Mouse (Mus musculus) MEL (cell line): ENCODE results near the gene Gpr84. TPM values are rescaled to one million over a fixed set of nuclear protein-coding genes. Genes with fewer than 3 reads are reported as not detected.

ENCODE experiments used
- DNase-seq: peaks from one replicate; pipeline ENCODE4 v3.0.0; 2011; ENCODE audit warnings: low read depth, low spot score
- H3K27ac ChIP-seq: 2 replicates; pipeline ENCODE4 v1.5.1; 2012; ENCODE audit warnings: low read depth, mild to moderate bottlenecking, control low read depth, low read length, moderate library complexity; ENCODE audit not compliant: control insufficient read depth
- H3K27me3 ChIP-seq, 2 experiments: fragments of 150-350 bp in 1 of 2; sonication (generic) in 1 of 2; 2 replicates each; pipeline ENCODE4 v1.6.1; 2012; ENCODE audit warnings: low read length in 2 of 2, mild to moderate bottlenecking in 2 of 2, improper control_type of control experiment in 1 of 2, moderate library complexity in 1 of 2; ENCODE audit not compliant: insufficient read depth in 2 of 2, control insufficient read depth in 1 of 2
- H3K36me3 ChIP-seq, 2 experiments: 2 replicates each; pipeline ENCODE4 v1.6.1; 2012 to 2014; ENCODE audit warnings: low read length in 2 of 2, improper control_type of control experiment in 1 of 2, inconsistent platforms in 1 of 2, mild to moderate bottlenecking in 1 of 2; ENCODE audit not compliant: insufficient read depth in 2 of 2, control insufficient read depth in 1 of 2
- H3K4me1 ChIP-seq, 2 experiments: fragments of 150-350 bp in 1 of 2; sonication (generic) in 1 of 2; 2 replicates each; pipeline ENCODE4 v1.6.1; 2012; ENCODE audit warnings: low read length in 2 of 2, improper control_type of control experiment in 1 of 2, mild to moderate bottlenecking in 1 of 2; ENCODE audit not compliant: insufficient read depth in 2 of 2, control insufficient read depth in 1 of 2
- H3K4me3 ChIP-seq, 2 experiments: fragments of 150-350 bp in 1 of 2; sonication (generic) in 1 of 2; 2 replicates each; pipeline ENCODE4 v1.5.1; 2012; ENCODE audit warnings: low read depth in 2 of 2, low read length in 2 of 2, mild to moderate bottlenecking in 2 of 2, moderate library complexity in 2 of 2, control low read depth in 1 of 2, improper control_type of control experiment in 1 of 2; ENCODE audit not compliant: control insufficient read depth in 1 of 2, insufficient read depth in 1 of 2
- H3K79me2 ChIP-seq: 2 replicates; pipeline ENCODE4 v1.6.1; 2012; ENCODE audit warnings: mild to moderate bottlenecking, low read length, moderate library complexity; ENCODE audit not compliant: control insufficient read depth, poor library complexity, insufficient read depth
- H3K9ac ChIP-seq: 2 replicates; pipeline ENCODE4 v1.6.1; 2012; ENCODE audit warnings: low read depth, mild to moderate bottlenecking, control low read depth, low read length, moderate library complexity; ENCODE audit not compliant: control insufficient read depth, poor library complexity, severe bottlenecking
- H3K9me3 ChIP-seq: fragments of 150-350 bp; sonication (generic); replicated peaks from 2 replicates; pipeline ENCODE4 v1.6.1; 2012; ENCODE audit warnings: mild to moderate bottlenecking, low read length, improper control_type of control experiment, moderate library complexity; ENCODE audit not compliant: insufficient read depth
- BHLHE40 ChIP-seq: IDR thresholded peaks from 2 replicates; pipeline ENCODE4 v1.6.1; 2012; ENCODE audit warnings: low read depth, mild to moderate bottlenecking, inconsistent platforms, low read length, improper control_type of control experiment, borderline replicate concordance
- CHD1 ChIP-seq: IDR thresholded peaks from 2 replicates; pipeline ENCODE4 v1.6.1; 2012; ENCODE audit warnings: low read depth, mild to moderate bottlenecking, inconsistent platforms, low read length, improper control_type of control experiment
- CTCF ChIP-seq, 3 experiments: IDR thresholded peaks in 2 of 3; conservative IDR thresholded peaks in 1 of 3; 2 replicates each; pipeline ENCODE4 v1.5.1; 2011 to 2012; ENCODE audit warnings: low read length in 3 of 3, low read depth in 2 of 3, mild to moderate bottlenecking in 2 of 3, improper control_type of control experiment in 1 of 3, inconsistent platforms in 1 of 3, mixed read lengths in 1 of 3, moderate library complexity in 1 of 3; ENCODE audit not compliant: control insufficient read depth in 1 of 3, insufficient read depth in 1 of 3, poor library complexity in 1 of 3, severe bottlenecking in 1 of 3
- ELF1 ChIP-seq: IDR thresholded peaks from 2 replicates; pipeline ENCODE4 v1.6.1; 2014; ENCODE audit warnings: low read depth, mild to moderate bottlenecking, inconsistent platforms, low read length, improper control_type of control experiment, moderate library complexity
- EP300 ChIP-seq, 2 experiments: IDR thresholded peaks; 2 replicates each; pipeline ENCODE4 v1.6.1; 2011; ENCODE audit warnings: improper control_type of control experiment in 2 of 2, low read length in 2 of 2, low read depth in 1 of 2, mild to moderate bottlenecking in 1 of 2
- ETS1 ChIP-seq: IDR thresholded peaks from 2 replicates; pipeline ENCODE4 v1.6.1; 2012; ENCODE audit warnings: low read depth, mild to moderate bottlenecking, inconsistent platforms, low read length, improper control_type of control experiment, moderate library complexity
- GATA1 ChIP-seq: IDR thresholded peaks from 2 replicates; pipeline ENCODE4 v1.6.1; 2011; ENCODE audit warnings: low read depth, low read length, improper control_type of control experiment
- HCFC1 ChIP-seq: IDR thresholded peaks from 2 replicates; pipeline ENCODE4 v1.6.1; 2012; ENCODE audit warnings: low read depth, mild to moderate bottlenecking, inconsistent platforms, low read length, improper control_type of control experiment, moderate library complexity
- KAT2A ChIP-seq: conservative IDR thresholded peaks from 2 replicates; pipeline ENCODE4 v1.6.1; 2012; ENCODE audit warnings: low read depth, low read length, improper control_type of control experiment, inconsistent platforms
- MAFK ChIP-seq: IDR thresholded peaks from 2 replicates; pipeline ENCODE4 v1.6.1; 2011; ENCODE audit warnings: low read depth, mild to moderate bottlenecking, low read length, improper control_type of control experiment, borderline replicate concordance
- MAZ ChIP-seq: IDR thresholded peaks from 2 replicates; pipeline ENCODE4 v1.6.1; 2012; ENCODE audit warnings: low read depth, mild to moderate bottlenecking, inconsistent platforms, low read length, improper control_type of control experiment
- MEF2A ChIP-seq: IDR thresholded peaks from 2 replicates; pipeline ENCODE4 v1.6.1; 2014; ENCODE audit warnings: low read depth, mild to moderate bottlenecking, inconsistent platforms, low read length, improper control_type of control experiment; ENCODE audit not compliant: poor library complexity, insufficient replicate concordance, severe bottlenecking; ENCODE audit errors: extremely low read depth
- MXI1 ChIP-seq: IDR thresholded peaks from 2 replicates; pipeline ENCODE4 v1.6.1; 2011; ENCODE audit warnings: mild to moderate bottlenecking, low read depth, low read length, improper control_type of control experiment
- MYB ChIP-seq: IDR thresholded peaks from 2 replicates; pipeline ENCODE4 v1.6.1; 2011; ENCODE audit warnings: mild to moderate bottlenecking, low read depth, low read length, improper control_type of control experiment
- NELFE ChIP-seq: IDR thresholded peaks from 2 replicates; pipeline ENCODE4 v1.6.1; 2011; ENCODE audit warnings: low read depth, low read length, improper control_type of control experiment
- NRF1 ChIP-seq: IDR thresholded peaks from 2 replicates; pipeline ENCODE4 v1.6.1; 2014; ENCODE audit warnings: low read depth, mild to moderate bottlenecking, inconsistent platforms, low read length, improper control_type of control experiment, moderate library complexity; ENCODE audit not compliant: poor library complexity, insufficient read depth, severe bottlenecking
- POLR2A ChIP-seq, 2 experiments: IDR thresholded peaks; 2 replicates each; pipeline ENCODE4 v1.6.1; 2011 to 2012; ENCODE audit warnings: low read length in 2 of 2, mild to moderate bottlenecking in 2 of 2, control low read depth in 1 of 2, improper control_type of control experiment in 1 of 2, low read depth in 1 of 2, moderate library complexity in 1 of 2; ENCODE audit not compliant: control insufficient read depth in 1 of 2, insufficient read depth in 1 of 2, poor library complexity in 1 of 2
- POLR2AphosphoS2 ChIP-seq: IDR thresholded peaks from 2 replicates; pipeline ENCODE4 v1.6.1; 2011; ENCODE audit warnings: low read length, improper control_type of control experiment
- RCOR1 ChIP-seq: IDR thresholded peaks from 2 replicates; pipeline ENCODE4 v1.6.1; 2012; ENCODE audit warnings: low read depth, mild to moderate bottlenecking, inconsistent platforms, low read length, improper control_type of control experiment
- SIN3A ChIP-seq: IDR thresholded peaks from 2 replicates; pipeline ENCODE4 v1.6.1; 2012; ENCODE audit warnings: low read length, improper control_type of control experiment, inconsistent platforms
- TAL1 ChIP-seq: IDR thresholded peaks from 2 replicates; pipeline ENCODE4 v1.6.1; 2012; ENCODE audit warnings: mild to moderate bottlenecking, inconsistent platforms, low read length, moderate library complexity, mixed read lengths
- TCF12 ChIP-seq: IDR thresholded peaks from 2 replicates; pipeline ENCODE4 v1.6.1; 2014; ENCODE audit warnings: low read depth, mild to moderate bottlenecking, inconsistent platforms, low read length, improper control_type of control experiment, moderate library complexity
- UBTF ChIP-seq: IDR thresholded peaks from 2 replicates; pipeline ENCODE4 v1.6.1; 2012; ENCODE audit warnings: low read depth, mild to moderate bottlenecking, inconsistent platforms, low read length, improper control_type of control experiment, moderate library complexity, borderline replicate concordance; ENCODE audit not compliant: insufficient read depth
- USF2 ChIP-seq, 2 experiments: IDR thresholded peaks; 2 replicates each; pipeline ENCODE4 v1.6.1; 2011 to 2012; ENCODE audit warnings: improper control_type of control experiment in 2 of 2, low read length in 2 of 2, borderline replicate concordance in 1 of 2, inconsistent platforms in 1 of 2, low read depth in 1 of 2, mild to moderate bottlenecking in 1 of 2; ENCODE audit not compliant: insufficient read depth in 1 of 2
- ZMIZ1 ChIP-seq: IDR thresholded peaks from 2 replicates; pipeline ENCODE4 v1.6.1; 2012; ENCODE audit warnings: low read depth, mild to moderate bottlenecking, inconsistent platforms, low read length, improper control_type of control experiment, moderate library complexity
- ZNF384 ChIP-seq: IDR thresholded peaks from 2 replicates; pipeline ENCODE4 v1.6.1; 2012; ENCODE audit warnings: low read depth, mild to moderate bottlenecking, inconsistent platforms, low read length, improper control_type of control experiment
- polyA plus RNA-seq, 2 experiments: library from polyadenylated mRNA; stranded (reverse) in 1 of 2; unstranded in 1 of 2; fragments of >175 nt in 1 of 2; fragments of >200 nt in 1 of 2; gene quantifications; 2 replicates each; pipeline versions ENCODE4 v1.2.1 to v1.2.4; 2012; ENCODE audit warnings: low replicate concordance in 2 of 2, low read depth in 1 of 2; ENCODE audit not compliant: insufficient read length in 2 of 2, insufficient read depth in 1 of 2, missing spikeins in 1 of 2
- total RNA-seq: library from RNA; depleted of rRNA; stranded (reverse); fragments of 300-350 nt; gene quantifications from 2 replicates; pipeline ENCODE4 v1.2.3, GENCODE M21; 2012

Gene Gpr84
- total and polyA plus RNA-seq, 3 experiments = 0.12 to 0.21 TPM; not detected in 1

DNA sequence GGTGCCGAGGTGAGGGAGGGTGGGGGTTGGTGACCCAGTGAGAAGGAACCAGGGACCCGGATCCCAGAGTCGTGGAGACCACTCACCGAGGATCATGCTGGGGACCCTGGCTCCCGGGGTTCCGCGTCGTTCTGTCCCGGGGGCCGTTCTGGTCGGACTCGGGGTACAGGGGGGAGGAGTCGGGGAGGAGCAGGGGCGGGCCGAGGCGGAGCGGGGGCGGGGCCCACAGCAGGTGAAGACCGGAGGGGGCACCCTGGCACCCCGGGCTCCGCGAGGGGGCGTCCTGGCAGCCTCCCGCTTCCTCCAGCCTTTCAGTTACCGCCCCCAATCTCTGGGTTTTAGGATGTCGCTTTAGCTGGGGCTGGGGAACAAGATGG, 29.5 kb upstream of the Gpr84 start, which contains the start of gene Zfp385a:
Gene Zfp385a (minus strand): TSS at position 133 of the 377 bp plus-strand sequence.
- H3K4me3 ChIP-seq = peak within 1 kb of the TSS; percentile 71 to 82
- H3K36me3 ChIP-seq = peaks cover 0 to 12% of the 10 kb centered on the region in 2 experiments; a peak in 3 of 4 replicates
- DNase-seq = peak; percentile 78
- no peaks in the 10 kb centered on the region for H3K27me3 ChIP-seq
- peaks cover 15% of the 10 kb centered on the region for H3K79me2 ChIP-seq
- peak within 1 kb of the TSS; percentile 87 for H3K27ac ChIP-seq
- H3K4me1 ChIP-seq = peaks cover 0 to 18% of the 10 kb centered on the region in 2 experiments; a peak in 3 of 4 replicates
- no peaks in the 10 kb centered on the region for H3K9me3 ChIP-seq
- TF ChIP-seq USF2 (IDR thresholded peaks at IDR 0.05; ENCODE audit: borderline replicate concordance in 1 of 2, insufficient read depth in 1 of 2, low read depth in 1 of 2, low read length in 2 of 2) (no peak), CTCF (IDR thresholded peaks at IDR 0.05 in 2 of 3, conservative IDR thresholded peaks at IDR 0.05 in 1 of 3; ENCODE audit: control insufficient read depth in 1 of 3, insufficient read depth in 1 of 3, low read depth in 2 of 3, low read length in 3 of 3, poor library complexity in 1 of 3, severe bottlenecking in 1 of 3) (peak in 2 of 3 experiments; percentile 34 to 46; a peak in 4 of 6 replicates), POLR2A (IDR thresholded peaks at IDR 0.05; ENCODE audit: control insufficient read depth in 1 of 2, insufficient read depth in 1 of 2, low read depth in 1 of 2, low read length in 2 of 2, poor library complexity in 1 of 2) (peak; percentile 40 to 54; a peak in 1 of 4 replicates), MAZ (no peak), CHD1 (no peak), POLR2AphosphoS2 (no peak), KAT2A (no peak), ZNF384 (no peak), NELFE (peak; percentile 70), MEF2A (no peak), BHLHE40 (no peak), MXI1 (no peak), ELF1 (no peak), UBTF (no peak), ZMIZ1 (no peak)
- H3K9ac ChIP-seq = peak within 1 kb of the TSS; percentile 72

DNA sequence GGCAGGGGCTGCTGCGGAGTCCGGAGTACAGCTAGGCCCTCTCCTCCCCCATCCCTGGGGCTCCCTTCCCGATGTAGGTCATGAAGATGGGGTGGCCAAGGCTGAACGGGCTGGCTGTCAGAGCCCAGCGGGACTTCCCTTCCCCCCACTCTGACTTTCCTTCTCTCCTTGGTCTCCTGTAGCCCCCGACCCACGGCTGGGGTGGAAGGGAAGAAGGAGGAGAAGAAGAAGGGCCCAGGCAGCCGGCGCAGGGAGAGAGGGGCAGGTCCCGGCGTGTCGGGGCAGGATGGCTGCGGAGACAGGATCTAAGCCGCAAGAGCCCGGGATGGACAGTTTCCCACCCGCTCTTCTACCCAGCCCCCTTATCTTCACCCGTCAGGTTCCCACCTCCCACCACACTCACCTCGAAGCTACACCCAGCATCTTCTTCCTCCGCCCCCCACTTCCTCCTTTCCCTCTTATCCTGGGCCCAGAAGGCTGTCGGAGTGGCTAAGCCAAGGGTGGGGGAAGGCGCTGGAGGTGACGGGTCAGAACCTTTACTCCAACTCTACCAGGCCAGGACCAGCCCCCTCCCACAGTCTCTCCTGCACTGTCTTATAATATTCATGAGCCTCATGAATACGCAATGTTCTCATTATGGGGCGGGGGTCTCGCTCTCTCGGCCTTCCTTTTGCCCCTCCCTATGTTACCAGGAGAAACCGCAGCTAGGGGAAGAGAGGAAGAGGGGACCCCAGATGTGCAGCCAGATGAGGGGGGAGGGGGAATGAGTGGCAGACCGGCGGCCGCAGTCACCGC, 29.0 kb upstream of the Gpr84 start:
- Histone ChIP-seq H3K4me3 (peak overlapping the region; percentile 71 to 82), H3K9me3 (no peaks in the 10 kb centered on the region), H3K79me2 (peaks cover 15% of the 10 kb centered on the region), H3K36me3 (peaks cover 0 to 12% of the 10 kb centered on the region in 2 experiments; a peak in 3 of 4 replicates), H3K27ac (peak overlapping the region; percentile 87), H3K27me3 (no peaks in the 10 kb centered on the region), H3K9ac (peak overlapping the region; percentile 72), H3K4me1 (peaks cover 0 to 18% of the 10 kb centered on the region in 2 experiments; a peak in 3 of 4 replicates)
- peak; percentile 93 for DNase-seq
- TF ChIP-seq EP300 (IDR thresholded peaks at IDR 0.05; ENCODE audit: low read depth in 1 of 2, low read length in 2 of 2) = peak; percentile 71 to 92
- TF ChIP-seq GATA1 = peak; percentile 77
- 0 out of 2 replicates have a peak, but pooled peaks have one; percentile 20 for TF ChIP-seq MYB
- TF ChIP-seq NRF1 = no peak
- TF ChIP-seq HCFC1 = no peak
- TF ChIP-seq TAL1 = peak; percentile 94
- peak; percentile 92 for TF ChIP-seq TCF12
- TF ChIP-seq UBTF = 0 out of 2 replicates have a peak, but pooled peaks have one; percentile 56
- TF ChIP-seq SIN3A = peak; percentile 64
- peak; percentile 49; the same call in 1 of the 2 replicates for TF ChIP-seq MXI1
- no peak for TF ChIP-seq CTCF (IDR thresholded peaks at IDR 0.05 in 2 of 3, conservative IDR thresholded peaks at IDR 0.05 in 1 of 3; ENCODE audit: control insufficient read depth in 1 of 3, insufficient read depth in 1 of 3, low read depth in 2 of 3, low read length in 3 of 3, poor library complexity in 1 of 3, severe bottlenecking in 1 of 3)
- peak; percentile 41; the same call in 1 of the 2 replicates for TF ChIP-seq RCOR1
- TF ChIP-seq BHLHE40 = no peak
- peak; percentile 32; the same call in 1 of the 2 replicates for TF ChIP-seq POLR2AphosphoS2
- TF ChIP-seq ETS1 = peak; percentile 74
- TF ChIP-seq MAFK = no peak
- TF ChIP-seq ELF1 = peak; percentile 58; the same call in 1 of the 2 replicates
- TF ChIP-seq CHD1 = no peak
- no peak for TF ChIP-seq NELFE
